Mouse (Mus musculus): ENCODE measurements at regions not wholly inside any gene's neighbourhood (a gene's known extent, or its start where the extent isn't known, plus 50 kb on each side); places are given as distances from the start of the nearest gene placed in this dataset.

- no peak for TF ChIP-seq POLR2A (IDR thresholded peaks at IDR 0.05; ENCODE audit: insufficient read depth, low read length)
- no peak for TF ChIP-seq EP300 (IDR thresholded peaks at IDR 0.05; ENCODE audit: insufficient read depth, low read depth, low read length)
These were observed 110.9 kb upstream of the Gpc5 start for GRCm38 (mm10) chr14:114981120-114981519.
